Mouse (Mus musculus) midbrain, embryonic 16.5 days (tissue): ENCODE measurements around the gene Zfp979. TPM values are rescaled to one million over a fixed set of nuclear protein-coding genes. Genes with fewer than 3 reads are reported as not detected.

Source experiments
- polyA plus RNA-seq: library from polyadenylated mRNA; unstranded; fragments of >200 nt; fragmentation: Nextera tagmentation; extraction: Ambion mirVana; gene quantifications from 2 replicates; pipeline ENCODE4 v1.2.1, GENCODE M21; 2015

Gene Zfp979
- polyA plus RNA-seq, 1 experiment from 2014 or later, result 2.1 TPM

Other genes with a start within 250 kb of the Zfp979 start
- 3.7 and 5.0 TPM in 2 replicates for gene Zfp982, start 150.1 kb downstream of the Zfp979 start, polyA plus RNA-seq
- gene Gm16503, start 102.3 kb downstream of the Zfp979 start, polyA plus RNA-seq, result 0.73 and 0.78 TPM in 2 replicates
- gene Zfp985, start 89.2 kb downstream of the Zfp979 start, polyA plus RNA-seq, result 0.10 and 0.12 TPM in 2 replicates
- 0.09 TPM in 1 of 2 replicates, not detected in the other for gene Zfp534, start 60.0 kb upstream of the Zfp979 start, polyA plus RNA-seq
- 3.3 and 3.9 TPM in 2 replicates for gene Zfp984, start 167.3 kb upstream of the Zfp979 start, polyA plus RNA-seq
- 5.9 and 7.5 TPM in 2 replicates for gene Zfp933, start 205.9 kb upstream of the Zfp979 start, polyA plus RNA-seq
- 34.8 and 38.8 TPM in 2 replicates for gene Miip, start 226.3 kb upstream of the Zfp979 start, polyA plus RNA-seq
- gene Fv1, start 226.5 kb upstream of the Zfp979 start, polyA plus RNA-seq, result 7.5 and 10.5 TPM in 2 replicates